Mouse (Mus musculus): ENCODE measurements around the gene Dll1. TPM values are rescaled to one million over a fixed set of nuclear protein-coding genes. Genes with fewer than 3 reads are reported as not detected.

The Dll1 gene
- polyA plus RNA-seq, 1 experiment from 2014 or later = 8.2 TPM

- 1% methylated on average over 31 of the region's 31 CpGs for WGBS
- peak; percentile 100 for DNase-seq (ENCODE audit: low spot score)
- ATAC-seq = peak; percentile 99
- Histone ChIP-seq H3K27me3 (replicated peaks; ENCODE audit: insufficient read depth, low read length) (no peaks in the 10 kb centered on the region; the same call in 1 of the 2 replicates), H3K36me3 (ENCODE audit: insufficient read depth, low read length) (no peaks in the 10 kb centered on the region), H3K4me2 (replicated peaks; ENCODE audit: low read depth, low read length) (peak within 1 kb of the TSS; percentile 74), H3K9ac (replicated peaks; ENCODE audit: low read depth) (peak within 1 kb of the TSS; percentile 83), H3K4me3 (ENCODE audit: low read depth, low read length) (peak within 1 kb of the TSS; percentile 68), H3K9me3 (ENCODE audit: low read length) (no peaks in the 10 kb centered on the region), H3K4me1 (ENCODE audit: insufficient read depth, low read depth, low read length) (0 out of 2 replicates have a peak, but pooled peaks cover 3% of the 10 kb centered on the region), H3K27ac (ENCODE audit: low read length) (peak within 1 kb of the TSS; percentile 90)
- TF ChIP-seq CTCF (IDR thresholded peaks at IDR 0.05) (no peak), EP300 (IDR thresholded peaks at IDR 0.05) (no peak)
These were observed 19.5 kb upstream of the Dll1 start, which contains the start of gene Fam120b for GRCm38 (mm10) chr17:15395997-15396675. TSS of gene Fam120b (plus strand) at chr17:15396202.

- ATAC-seq = no peak
- Histone ChIP-seq H3K9ac (replicated peaks; ENCODE audit: low read depth) (no peak overlapping the region), H3K4me1 (ENCODE audit: insufficient read depth, low read depth, low read length) (no peaks in the 10 kb centered on the region), H3K27me3 (replicated peaks; ENCODE audit: insufficient read depth, low read length) (no peaks in the 10 kb centered on the region; the same call in 1 of the 2 replicates), H3K36me3 (ENCODE audit: insufficient read depth, low read length) (no peaks in the 10 kb centered on the region), H3K4me2 (replicated peaks; ENCODE audit: low read depth, low read length) (no peak overlapping the region), H3K9me3 (ENCODE audit: low read length) (no peaks in the 10 kb centered on the region), H3K27ac (ENCODE audit: low read length) (no peak overlapping the region), H3K4me3 (ENCODE audit: low read depth, low read length) (no peak overlapping the region)
- no peak for DNase-seq (ENCODE audit: low spot score)
- WGBS = 67% methylated on average over 8 of the region's 8 CpGs
- TF ChIP-seq CTCF (IDR thresholded peaks at IDR 0.05) (no peak), EP300 (IDR thresholded peaks at IDR 0.05) (no peak)
These were observed 12.7 kb upstream of the Dll1 start for GRCm38 (mm10) chr17:15389356-15389755.

GRCm38 (mm10) chr17:15388892-15389291 is 12.2 kb upstream of the Dll1 start:
- Histone ChIP-seq H3K27ac (ENCODE audit: low read length) (no peak overlapping the region), H3K4me3 (ENCODE audit: low read depth, low read length) (no peak overlapping the region), H3K36me3 (ENCODE audit: insufficient read depth, low read length) (no peaks in the 10 kb centered on the region), H3K4me2 (replicated peaks; ENCODE audit: low read depth, low read length) (no peak overlapping the region), H3K4me1 (ENCODE audit: insufficient read depth, low read depth, low read length) (no peaks in the 10 kb centered on the region), H3K9ac (replicated peaks; ENCODE audit: low read depth) (no peak overlapping the region), H3K27me3 (replicated peaks; ENCODE audit: insufficient read depth, low read length) (no peaks in the 10 kb centered on the region; the same call in 1 of the 2 replicates), H3K9me3 (ENCODE audit: low read length) (no peaks in the 10 kb centered on the region)
- TF ChIP-seq CTCF (IDR thresholded peaks at IDR 0.05) (no peak), EP300 (IDR thresholded peaks at IDR 0.05) (no peak)
- ATAC-seq (no peak), DNase-seq (ENCODE audit: low spot score) (no peak)
- 56% methylated on average over 4 of the region's 4 CpGs for WGBS

- Histone ChIP-seq H3K4me2 (replicated peaks; ENCODE audit: low read depth, low read length) (no peak overlapping the region), H3K27ac (ENCODE audit: low read length) (no peak overlapping the region), H3K9me3 (ENCODE audit: low read length) (no peaks in the 10 kb centered on the region), H3K4me3 (ENCODE audit: low read depth, low read length) (no peak overlapping the region), H3K36me3 (ENCODE audit: insufficient read depth, low read length) (no peaks in the 10 kb centered on the region), H3K27me3 (replicated peaks; ENCODE audit: insufficient read depth, low read length) (peaks cover 33% of the 10 kb centered on the region), H3K9ac (replicated peaks; ENCODE audit: low read depth) (no peak overlapping the region), H3K4me1 (ENCODE audit: insufficient read depth, low read depth, low read length) (peaks cover 4% of the 10 kb centered on the region; the same call in 1 of the 2 replicates)
- DNase-seq (ENCODE audit: low spot score) (no peak), ATAC-seq (no peak)
- no peak for TF ChIP-seq EP300 (IDR thresholded peaks at IDR 0.05)
- peak; percentile 23 for TF ChIP-seq CTCF (IDR thresholded peaks at IDR 0.05)
- WGBS = 92% methylated on average over 5 of the region's 5 CpGs
These were observed 6.7 kb upstream of the Dll1 start for GRCm38 (mm10) chr17:15383360-15383759.

GRCm38 (mm10) chr17:15381869-15382660 is 5.4 kb upstream of the Dll1 start:
- H3K9ac ChIP-seq (replicated peaks; ENCODE audit: low read depth) = no peak overlapping the region
- ATAC-seq (no peak), DNase-seq (ENCODE audit: low spot score) (no peak)
- no peak for TF ChIP-seq EP300 (IDR thresholded peaks at IDR 0.05)
- no peak for TF ChIP-seq CTCF (IDR thresholded peaks at IDR 0.05)
- no peaks in the 10 kb centered on the region for H3K36me3 ChIP-seq (ENCODE audit: insufficient read depth, low read length)
- WGBS = 45% methylated on average over 7 of the region's 7 CpGs
- H3K4me2 ChIP-seq (replicated peaks; ENCODE audit: low read depth, low read length) = no peak overlapping the region
- H3K27me3 ChIP-seq (replicated peaks; ENCODE audit: insufficient read depth, low read length) = peaks cover 35% of the 10 kb centered on the region
- H3K4me3 ChIP-seq (ENCODE audit: low read depth, low read length) = no peak overlapping the region
- no peaks in the 10 kb centered on the region for H3K9me3 ChIP-seq (ENCODE audit: low read length)
- H3K4me1 ChIP-seq (ENCODE audit: insufficient read depth, low read depth, low read length) = peaks cover 4% of the 10 kb centered on the region; the same call in 1 of the 2 replicates
- no peak overlapping the region for H3K27ac ChIP-seq (ENCODE audit: low read length)
